Mouse (Mus musculus) forebrain, embryonic 14.5 days (tissue): Measurements from ENCODE around the gene Gm11492. TPM values are rescaled to one million over a fixed set of nuclear protein-coding genes. Genes with fewer than 3 reads are reported as not detected.

Source experiments
- polyA plus RNA-seq: library from polyadenylated mRNA; unstranded; fragments of >200 nt; fragmentation: Nextera tagmentation; extraction: Ambion mirVana; gene quantifications from 2 replicates; pipeline ENCODE4 v1.2.1, GENCODE M21; 2014

The Gm11492 gene
- polyA plus RNA-seq, 1 experiment from 2014 or later: not detected

Other genes starting within 250 kb of the Gm11492 start
- gene Ppm1e, start 207.6 kb upstream of the Gm11492 start, polyA plus RNA-seq: 22.3 and 25.1 TPM in 2 replicates
- 4.5 and 8.1 TPM in 2 replicates for gene Rad51c, start 161.7 kb upstream of the Gm11492 start, polyA plus RNA-seq
- 0.21 and 0.24 TPM in 2 replicates for gene Tex14, start 161.6 kb upstream of the Gm11492 start, polyA plus RNA-seq
- gene Sept4, start 2.2 kb downstream of the Gm11492 start, polyA plus RNA-seq: 16.8 and 19.6 TPM in 2 replicates
- gene Mtmr4, start 25.5 kb downstream of the Gm11492 start, polyA plus RNA-seq: 45.5 and 59.7 TPM in 2 replicates
- 0.33 and 0.36 TPM in 2 replicates for gene Hsf5, start 50.5 kb downstream of the Gm11492 start, polyA plus RNA-seq
- gene Rnf43, start 96.1 kb downstream of the Gm11492 start, polyA plus RNA-seq: 0.63 and 1.1 TPM in 2 replicates
- gene Supt4a, start 170.9 kb downstream of the Gm11492 start, polyA plus RNA-seq: 160 and 203 TPM in 2 replicates
- 13.5 and 20.2 TPM in 2 replicates for gene Tspoap1, start 193.9 kb downstream of the Gm11492 start, polyA plus RNA-seq
- 0.22 and 0.23 TPM in 2 replicates for gene Mpo, start 226.9 kb downstream of the Gm11492 start, polyA plus RNA-seq